Mouse (Mus musculus) hindbrain, embryonic 15.5 days (tissue): ENCODE results near the gene Uxs1. TPM values are rescaled to one million over a fixed set of nuclear protein-coding genes. Genes with fewer than 3 reads are reported as not detected.

ENCODE experiments used
- ATAC-seq: fragments of 200-750 bp; cut with Nextera tagmentation; 2 replicates; pipeline ENCODE4 v1.8.0; 2017; ENCODE audit warnings: low read depth, moderate number of reproducible peaks, moderate TSS enrichment; ENCODE audit not compliant: low FRiP score
- H3K27ac ChIP-seq: fragments of 300-500 bp; sonication (generic); replicated peaks from 2 replicates; pipeline ENCODE4 v1.5.1; 2015; ENCODE audit warnings: mild to moderate bottlenecking, inconsistent platforms
- H3K27me3 ChIP-seq: fragments of 300-500 bp; sonication (generic); 2 replicates; pipeline ENCODE4 v1.6.1; 2015; ENCODE audit warnings: control low read depth, inconsistent platforms
- H3K36me3 ChIP-seq: fragments of 300-500 bp; sonication (generic); 2 replicates; pipeline ENCODE4 v1.6.1; 2015; ENCODE audit warnings: control low read depth, inconsistent platforms
- H3K4me1 ChIP-seq: fragments of 300-500 bp; sonication (generic); replicated peaks from 2 replicates; pipeline ENCODE4 v1.6.1; 2015; ENCODE audit warnings: control low read depth, inconsistent platforms
- H3K4me2 ChIP-seq: fragments of 300-500 bp; sonication (generic); 2 replicates; pipeline ENCODE4 v1.6.1; 2015; ENCODE audit warnings: moderate library complexity, mild to moderate bottlenecking, inconsistent platforms
- H3K4me3 ChIP-seq: fragments of 300-500 bp; sonication (generic); 2 replicates; pipeline ENCODE4 v1.5.1; 2015; ENCODE audit warnings: mild to moderate bottlenecking, inconsistent platforms
- H3K9ac ChIP-seq: fragments of 300-500 bp; sonication (generic); 2 replicates; pipeline ENCODE4 v1.6.1; 2015; ENCODE audit warnings: inconsistent platforms
- H3K9me3 ChIP-seq: fragments of 300-500 bp; sonication (generic); 2 replicates; pipeline ENCODE4 v1.6.1; 2016; ENCODE audit warnings: control low read depth, inconsistent platforms
- WGBS: fragments of 180-500 bp; shearing (Covaris S2); methylation state at CpG from one replicate; pipeline ENCODE4 v1.1.7; 2015; 5-methylcytosine and 5-hydroxymethylcytosine counted together
- polyA plus RNA-seq: library from polyadenylated mRNA; unstranded; fragments of >200 nt; fragmentation: Nextera tagmentation; extraction: Ambion mirVana; gene quantifications from 2 replicates; pipeline ENCODE4 v1.2.1, GENCODE M21; 2015

Uxs1 gene
- polyA plus RNA-seq, 1 experiment from 2014 or later: 20.1 TPM

- Histone ChIP-seq H3K4me2 (no peak overlapping the region), H3K27ac (no peak overlapping the region), H3K9ac (no peak overlapping the region), H3K4me3 (no peak overlapping the region), H3K9me3 (no peaks in the 10 kb centered on the region), H3K36me3 (peaks cover 20% of the 10 kb centered on the region), H3K27me3 (no peaks in the 10 kb centered on the region), H3K4me1 (no peaks in the 10 kb centered on the region)
- 93% methylated on average over 2 of the region's 2 CpGs for WGBS
- ATAC-seq: no peak
Observed at GRCm38 (mm10) chr1:43764481-43764880, 63.1 kb downstream of the Uxs1 start.

- ATAC-seq: 0 out of 2 replicates have a peak, but pooled peaks have one; percentile 48
- Histone ChIP-seq H3K4me2 (no peak overlapping the region), H3K36me3 (peaks cover 14% of the 10 kb centered on the region), H3K4me3 (no peak overlapping the region), H3K4me1 (no peaks in the 10 kb centered on the region), H3K27ac (no peak overlapping the region), H3K9me3 (no peaks in the 10 kb centered on the region), H3K27me3 (no peaks in the 10 kb centered on the region), H3K9ac (no peak overlapping the region)
Observed at GRCm38 (mm10) chr1:43760085-43760484, 67.5 kb downstream of the Uxs1 start.

DNA sequence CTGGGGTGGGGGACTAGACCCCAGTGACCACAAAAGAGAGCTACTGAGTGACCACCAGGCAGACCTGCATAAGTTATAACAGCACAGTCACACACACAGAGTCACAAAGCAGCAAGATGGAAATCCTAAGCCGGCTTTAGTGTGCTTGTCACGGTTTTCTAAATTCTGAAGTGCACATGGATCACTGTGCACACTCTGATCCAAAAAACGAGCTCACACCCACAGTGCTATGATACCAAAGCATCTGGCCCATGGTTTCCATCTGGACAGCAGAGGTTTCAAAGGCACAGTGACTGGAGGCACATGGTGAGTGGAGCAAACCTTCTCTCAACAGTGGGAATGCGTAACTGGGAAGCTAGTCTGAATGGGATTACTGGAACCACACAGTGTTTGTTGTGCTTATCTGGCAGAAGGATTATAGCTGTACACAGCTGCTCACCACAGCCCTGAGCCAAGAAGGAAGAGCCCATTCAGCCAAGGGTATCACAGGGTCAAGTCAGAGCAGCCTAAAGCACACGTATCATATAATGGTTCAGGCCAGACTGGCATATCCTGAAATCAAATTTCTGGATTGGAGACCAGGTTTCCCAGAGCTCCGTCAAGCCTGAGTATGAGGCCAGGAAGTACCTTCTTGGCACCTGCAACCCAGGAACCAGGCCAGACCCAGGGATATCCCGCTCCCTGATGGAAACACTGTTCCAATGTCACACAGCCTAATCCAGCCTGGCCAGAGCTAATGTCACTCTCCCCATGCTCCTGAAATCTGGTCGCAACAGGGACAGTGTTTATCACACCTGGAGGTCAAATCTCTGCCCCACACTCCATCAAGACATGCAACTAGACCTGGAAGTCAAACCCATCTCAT lies 72.9 kb downstream of the Uxs1 start:
- peak; percentile 74 for ATAC-seq
- Histone ChIP-seq H3K4me3 (no peak overlapping the region), H3K36me3 (peaks cover 13% of the 10 kb centered on the region), H3K9ac (no peak overlapping the region), H3K27me3 (no peaks in the 10 kb centered on the region), H3K27ac (no peak overlapping the region), H3K4me2 (no peak overlapping the region), H3K9me3 (no peaks in the 10 kb centered on the region), H3K4me1 (no peaks in the 10 kb centered on the region)
- WGBS: 78% methylated on average over 8 of the region's 8 CpGs

GRCm38 (mm10) chr1:43738519-43738894 lies 89.1 kb downstream of the Uxs1 start:
- no peaks in the 10 kb centered on the region for H3K4me1 ChIP-seq
- H3K9me3 ChIP-seq: no peaks in the 10 kb centered on the region
- ATAC-seq: no peak
- H3K36me3 ChIP-seq: no peaks in the 10 kb centered on the region
- no peak overlapping the region for H3K27ac ChIP-seq
- H3K4me2 ChIP-seq: no peak overlapping the region
- H3K4me3 ChIP-seq: no peak overlapping the region
- H3K9ac ChIP-seq: no peak overlapping the region
- 86% methylated on average over 10 of the region's 10 CpGs for WGBS
- H3K27me3 ChIP-seq: no peaks in the 10 kb centered on the region

DNA sequence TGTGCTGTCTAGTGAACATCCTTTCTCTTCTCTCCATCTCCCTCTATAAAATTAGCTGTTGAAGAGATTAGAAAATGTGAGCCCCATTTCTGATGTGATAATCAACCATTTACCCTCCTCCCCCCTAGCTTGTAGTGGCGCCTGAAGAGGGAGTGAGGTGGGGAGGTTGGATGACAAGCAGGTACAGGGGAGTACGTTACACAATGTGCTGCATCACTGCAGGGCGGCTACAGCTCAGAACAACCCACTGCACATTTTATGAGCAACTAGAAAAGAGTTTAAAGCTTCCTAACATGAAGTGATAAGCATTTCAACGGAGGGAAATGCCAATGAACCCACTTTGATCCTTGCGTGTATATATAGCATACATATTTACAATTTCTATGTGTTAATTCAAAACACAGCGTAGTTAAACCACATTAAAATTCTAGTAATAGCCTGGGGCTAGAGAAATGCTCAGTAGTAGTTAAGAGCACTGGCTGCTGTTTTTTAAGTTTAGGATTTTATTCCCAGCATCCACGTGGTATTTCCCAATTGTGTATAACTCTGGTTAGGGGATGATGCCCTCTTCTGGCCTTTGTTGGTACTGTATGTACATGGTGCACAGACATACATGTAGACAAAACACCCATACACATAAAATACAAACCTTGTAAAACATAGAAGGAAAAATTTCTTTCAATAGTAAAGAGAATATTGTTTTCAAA lies 89.6 kb downstream of the Uxs1 start:
- Histone ChIP-seq H3K36me3 (no peaks in the 10 kb centered on the region), H3K27ac (no peak overlapping the region), H3K4me2 (no peak overlapping the region), H3K9me3 (no peaks in the 10 kb centered on the region), H3K27me3 (no peaks in the 10 kb centered on the region), H3K9ac (no peak overlapping the region), H3K4me3 (no peak overlapping the region), H3K4me1 (no peaks in the 10 kb centered on the region)
- 70% methylated on average over 7 of the region's 7 CpGs for WGBS
- peak; percentile 67; the same call in 1 of the 2 replicates for ATAC-seq

DNA sequence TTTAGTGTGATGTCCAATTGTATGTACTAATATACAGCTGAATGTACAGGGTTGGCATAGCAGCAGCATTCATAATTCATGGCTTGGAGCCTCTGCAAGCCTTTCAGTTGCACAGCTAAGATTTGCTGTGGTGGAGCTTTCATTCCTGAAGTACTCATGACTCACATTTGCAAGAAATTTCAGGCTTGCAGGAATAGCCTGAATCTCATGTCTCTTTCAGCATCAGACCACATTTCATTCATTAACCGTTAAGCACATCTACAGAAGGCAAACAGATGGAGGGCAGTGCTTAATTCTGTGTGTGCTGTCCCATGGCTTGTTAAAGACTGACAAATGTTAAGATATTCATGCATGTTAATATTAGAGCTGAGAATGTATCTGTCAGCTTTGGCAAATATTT lies 94.9 kb downstream of the Uxs1 start:
- Histone ChIP-seq H3K4me3 (no peak overlapping the region), H3K27me3 (no peaks in the 10 kb centered on the region), H3K4me1 (peaks cover 11% of the 10 kb centered on the region), H3K27ac (no peak overlapping the region), H3K9me3 (no peaks in the 10 kb centered on the region), H3K36me3 (no peaks in the 10 kb centered on the region), H3K4me2 (no peak overlapping the region), H3K9ac (no peak overlapping the region)
- WGBS: 76% methylated on average over 1 of the region's 1 CpGs
- ATAC-seq: no peak

DNA sequence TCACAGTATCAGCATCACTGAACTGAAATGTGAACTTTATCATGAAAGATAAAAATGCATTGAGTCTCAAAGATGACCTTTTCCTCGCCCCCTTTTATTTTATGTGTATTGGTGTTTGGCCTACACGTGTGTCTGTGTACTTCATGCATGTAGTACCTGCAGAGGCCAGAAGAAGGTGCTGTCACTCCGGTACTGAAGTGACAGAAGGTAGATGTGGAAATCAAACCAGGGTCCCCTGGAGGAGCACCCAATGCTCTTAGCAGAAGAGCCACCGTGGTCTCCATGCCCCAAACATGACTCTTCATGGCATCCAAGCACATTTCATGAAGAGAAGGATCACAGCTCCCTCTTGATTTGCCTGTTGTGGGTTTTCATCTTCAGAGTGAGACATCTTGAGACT lies 95.5 kb downstream of the Uxs1 start:
- no peak overlapping the region for H3K27ac ChIP-seq
- WGBS: 86% methylated on average over 4 of the region's 4 CpGs

DNA sequence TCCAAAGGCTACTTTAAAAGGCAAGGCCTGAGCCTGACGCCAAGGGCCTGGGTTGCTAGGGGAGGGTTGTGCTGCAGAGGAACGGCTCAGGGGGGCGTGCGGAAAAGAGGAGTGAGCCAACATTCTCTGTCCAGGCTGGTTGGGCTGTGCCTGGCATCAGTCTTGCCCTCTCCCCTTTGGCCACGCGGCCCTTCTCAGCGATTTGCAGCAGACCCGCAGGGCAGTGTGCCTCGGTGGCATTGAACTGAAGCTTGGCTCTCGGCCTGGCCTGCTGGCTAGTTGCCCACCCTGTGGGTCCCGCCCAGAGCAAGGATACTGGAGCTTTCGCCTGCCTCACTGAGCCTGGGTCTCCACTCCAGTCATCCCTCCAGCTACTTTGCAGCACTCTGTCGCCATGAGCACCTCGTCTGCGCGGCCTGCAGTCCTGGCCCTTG lies 97.1 kb downstream of the Uxs1 start, which contains the start of gene 1500015O10Rik:
Gene 1500015O10Rik, plus strand, starts transcription at position 112 of the 434 bp plus-strand sequence.
- H3K36me3 ChIP-seq: no peaks in the 10 kb centered on the region
- H3K4me2 ChIP-seq: 0 out of 2 replicates have a peak within 1 kb of the TSS, but pooled peaks have one; percentile 16
- 43% methylated on average over 16 of the region's 16 CpGs for WGBS

More for the DNA sequence above, 95.5 kb downstream of the Uxs1 start:
- no peak for ATAC-seq
- no peak overlapping the region for H3K4me2 ChIP-seq
- no peaks in the 10 kb centered on the region for H3K9me3 ChIP-seq
- H3K36me3 ChIP-seq: no peaks in the 10 kb centered on the region
- no peak overlapping the region for H3K4me3 ChIP-seq
- no peaks in the 10 kb centered on the region for H3K27me3 ChIP-seq
- no peak overlapping the region for H3K9ac ChIP-seq
- H3K4me1 ChIP-seq: peaks cover 11% of the 10 kb centered on the region

DNA sequence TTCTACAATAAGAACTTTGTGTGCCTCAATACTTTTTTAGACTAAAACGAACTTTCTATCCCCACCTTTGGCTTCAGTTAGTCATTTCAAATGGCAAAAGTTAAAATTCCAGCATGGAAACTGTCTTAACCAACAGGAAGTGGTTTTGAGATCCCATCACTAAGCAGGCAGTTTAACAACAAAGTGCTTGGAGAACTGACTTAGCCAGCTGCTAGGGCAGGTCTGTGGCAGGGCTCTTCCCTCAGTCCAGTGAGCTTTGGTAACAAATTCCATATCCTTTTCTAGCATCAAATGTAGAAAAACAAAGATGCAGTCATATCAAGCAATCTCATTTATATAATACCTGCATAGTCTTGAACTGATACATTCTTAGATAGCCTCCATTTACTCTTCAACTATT lies 105.1 kb downstream of the Uxs1 start:
- no peak for ATAC-seq
- H3K27ac ChIP-seq: no peak overlapping the region

More for the DNA sequence above, 97.1 kb downstream of the Uxs1 start, which contains the start of gene 1500015O10Rik:
- Histone ChIP-seq H3K4me1 (peaks cover 11% of the 10 kb centered on the region), H3K27ac (no peak within 1 kb of the TSS), H3K4me3 (no peak within 1 kb of the TSS), H3K27me3 (no peaks in the 10 kb centered on the region), H3K9me3 (peaks cover 5% of the 10 kb centered on the region; the same call in 1 of the 2 replicates), H3K9ac (no peak within 1 kb of the TSS)
- peak; percentile 96 for ATAC-seq

DNA sequence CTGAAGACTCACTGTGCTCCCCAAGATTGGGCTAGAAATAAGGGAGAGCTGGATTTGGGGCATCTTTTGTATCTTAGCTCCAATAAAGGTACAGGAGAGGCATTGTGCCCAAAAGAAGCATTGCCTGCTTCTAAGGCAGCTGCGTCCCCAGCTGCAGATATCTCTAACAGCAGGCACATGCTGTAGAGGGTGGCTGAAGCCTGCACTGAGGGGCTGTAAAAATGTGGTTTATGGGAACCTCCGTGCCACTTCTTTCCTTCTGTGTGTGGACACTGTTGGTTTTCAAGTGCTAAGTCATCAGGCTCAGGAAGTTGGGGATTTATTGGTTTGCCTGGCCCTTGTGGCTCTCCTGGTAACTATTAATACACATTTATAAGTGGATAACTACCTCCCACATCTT lies 108.8 kb downstream of the Uxs1 start:
- no peak for ATAC-seq
- H3K9me3 ChIP-seq: no peaks in the 10 kb centered on the region
- H3K4me2 ChIP-seq: no peak overlapping the region
- H3K27ac ChIP-seq: no peak overlapping the region
- no peaks in the 10 kb centered on the region for H3K36me3 ChIP-seq
- no peaks in the 10 kb centered on the region for H3K4me1 ChIP-seq
- no peaks in the 10 kb centered on the region for H3K27me3 ChIP-seq
- WGBS: 85% methylated on average over 2 of the region's 2 CpGs
- H3K9ac ChIP-seq: no peak overlapping the region
- no peak overlapping the region for H3K4me3 ChIP-seq

More for the DNA sequence above, 105.1 kb downstream of the Uxs1 start:
- no peak overlapping the region for H3K4me2 ChIP-seq
- H3K9ac ChIP-seq: no peak overlapping the region
- H3K9me3 ChIP-seq: peaks cover 5% of the 10 kb centered on the region; the same call in 1 of the 2 replicates
- H3K27me3 ChIP-seq: no peaks in the 10 kb centered on the region
- no peaks in the 10 kb centered on the region for H3K36me3 ChIP-seq
- 76% methylated on average over 1 of the region's 1 CpGs for WGBS
- no peak overlapping the region for H3K4me3 ChIP-seq
- no peaks in the 10 kb centered on the region for H3K4me1 ChIP-seq

GRCm38 (mm10) chr1:43717967-43718366 lies 109.6 kb downstream of the Uxs1 start:
- 75% methylated on average over 7 of the region's 7 CpGs for WGBS
- H3K27me3 ChIP-seq: no peaks in the 10 kb centered on the region

GRCm38 (mm10) chr1:43714841-43715240 lies 112.8 kb downstream of the Uxs1 start:
- 87% methylated on average over 2 of the region's 2 CpGs for WGBS
- ATAC-seq: no peak
- H3K9me3 ChIP-seq: no peaks in the 10 kb centered on the region

More at GRCm38 (mm10) chr1:43717967-43718366, 109.6 kb downstream of the Uxs1 start:
- no peak overlapping the region for H3K4me3 ChIP-seq
- H3K4me1 ChIP-seq: no peaks in the 10 kb centered on the region
- ATAC-seq: no peak
- no peak overlapping the region for H3K9ac ChIP-seq
- H3K27ac ChIP-seq: no peak overlapping the region
- H3K9me3 ChIP-seq: no peaks in the 10 kb centered on the region
- no peaks in the 10 kb centered on the region for H3K36me3 ChIP-seq
- H3K4me2 ChIP-seq: no peak overlapping the region

More at GRCm38 (mm10) chr1:43714841-43715240, 112.8 kb downstream of the Uxs1 start:
- Histone ChIP-seq H3K9ac (no peak overlapping the region), H3K4me1 (no peaks in the 10 kb centered on the region), H3K27ac (no peak overlapping the region), H3K4me2 (no peak overlapping the region), H3K27me3 (no peaks in the 10 kb centered on the region), H3K4me3 (no peak overlapping the region), H3K36me3 (no peaks in the 10 kb centered on the region)
